Mouse (Mus musculus) heart, embryonic 10.5 days (tissue): ENCODE data around the gene Arhgap19. TPM values are rescaled to one million over a fixed set of nuclear protein-coding genes. Genes with fewer than 3 reads are reported as not detected.
A peak's percentile ranks its signal among the peaks of the same experiment; 100 is the strongest.

Experiments
- DNase-seq: peaks from one replicate; pipeline ENCODE4 v3.0.0-alpha.2; 2017; ENCODE audit warnings: low spot score
- H3K27ac ChIP-seq: fragments of 300-500 bp; sonication (generic); 2 replicates; pipeline ENCODE4 v1.5.1; 2016; ENCODE audit warnings: mild to moderate bottlenecking
- H3K27me3 ChIP-seq: fragments of 300-500 bp; sonication (generic); 2 replicates; pipeline ENCODE4 v1.6.1; 2016; ENCODE audit warnings: mild to moderate bottlenecking; ENCODE audit not compliant: poor library complexity, insufficient read depth, severe bottlenecking
- H3K36me3 ChIP-seq: fragments of 300-500 bp; sonication (generic); 2 replicates; pipeline ENCODE4 v1.6.1; 2016; ENCODE audit warnings: mild to moderate bottlenecking, moderate library complexity
- H3K4me1 ChIP-seq: fragments of 300-500 bp; sonication (generic); 2 replicates; pipeline ENCODE4 v1.6.1; 2016; ENCODE audit warnings: mild to moderate bottlenecking
- H3K4me3 ChIP-seq: fragments of 300-500 bp; sonication (generic); 2 replicates; pipeline ENCODE4 v1.5.1; 2016; ENCODE audit warnings: mild to moderate bottlenecking, moderate library complexity
- H3K9me3 ChIP-seq: fragments of 300-500 bp; sonication (generic); 2 replicates; pipeline ENCODE4 v1.6.1; 2016; ENCODE audit warnings: mild to moderate bottlenecking, moderate library complexity
- WGBS: fragments of 180-500 bp; shearing (Covaris S2); methylation state at CpG from one replicate; pipeline ENCODE4 v1.1.7; 2016; 5-methylcytosine and 5-hydroxymethylcytosine counted together
- polyA plus RNA-seq: library from polyadenylated mRNA; unstranded; fragments of >200 nt; fragmentation: Nextera tagmentation; extraction: Ambion mirVana; gene quantifications from 2 replicates; pipeline ENCODE4 v1.2.1, GENCODE M21; 2016

The Arhgap19 gene
- polyA plus RNA-seq, 1 experiment from 2014 or later = 29.5 TPM

DNA sequence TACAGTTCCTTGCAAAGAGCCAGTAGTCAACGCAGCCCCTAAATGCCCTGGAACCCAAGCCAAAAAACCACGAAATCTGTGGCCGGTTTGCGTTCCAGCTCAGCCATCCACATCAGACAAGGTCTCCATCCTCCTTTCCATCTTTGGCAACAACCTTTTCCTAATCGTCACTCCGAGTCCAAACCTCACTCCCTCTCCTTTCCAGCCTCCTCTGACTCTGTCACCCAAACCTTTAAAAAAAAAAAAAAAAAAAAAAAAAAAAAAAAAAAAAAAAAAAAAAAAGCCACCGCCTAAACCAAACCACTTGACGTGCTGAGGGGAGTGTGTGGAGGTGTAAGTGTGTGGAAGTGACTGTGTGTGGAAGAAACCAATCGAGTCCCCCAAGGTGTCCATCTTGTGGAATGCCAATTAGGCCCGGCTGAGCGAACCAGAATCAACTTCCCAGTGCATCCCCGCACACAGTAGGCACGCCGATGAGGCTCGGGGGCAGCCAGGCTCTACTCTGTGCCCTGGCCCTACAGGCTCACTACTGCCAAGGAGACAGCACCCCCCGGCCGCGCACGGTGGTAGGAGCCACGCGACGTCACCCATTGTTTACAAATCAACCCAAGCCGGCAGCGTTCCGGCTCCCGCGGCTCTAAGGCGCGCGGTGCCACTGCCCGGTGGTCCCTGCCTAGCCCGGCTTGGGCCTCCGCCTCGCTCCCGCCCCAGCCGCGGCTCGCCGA, 27.7 kb upstream of the Arhgap19 start, which contains the start of gene Frat1:
Frat1 (plus strand) TSS at position 590 of the 725 bp plus-strand sequence.
- peaks cover 20% of the 10 kb centered on the region for H3K27me3 ChIP-seq
- H3K9me3 ChIP-seq = no peaks in the 10 kb centered on the region
- WGBS = 1% methylated on average over 39 of the region's 39 CpGs
- H3K4me3 ChIP-seq = peak within 1 kb of the TSS; percentile 83
- peak within 1 kb of the TSS; percentile 97 for H3K27ac ChIP-seq
- H3K4me1 ChIP-seq = peaks cover 17% of the 10 kb centered on the region
- no peaks in the 10 kb centered on the region for H3K36me3 ChIP-seq
- DNase-seq = peak; percentile 96

GRCm38 (mm10) chr19:41828941-41829340, 27.1 kb upstream of the Arhgap19 start:
- H3K9me3 ChIP-seq = no peaks in the 10 kb centered on the region
- H3K27ac ChIP-seq = 0 out of 2 replicates have a peak overlapping the region, but pooled peaks have one; percentile 44
- WGBS = 67% methylated on average over 3 of the region's 3 CpGs

DNA sequence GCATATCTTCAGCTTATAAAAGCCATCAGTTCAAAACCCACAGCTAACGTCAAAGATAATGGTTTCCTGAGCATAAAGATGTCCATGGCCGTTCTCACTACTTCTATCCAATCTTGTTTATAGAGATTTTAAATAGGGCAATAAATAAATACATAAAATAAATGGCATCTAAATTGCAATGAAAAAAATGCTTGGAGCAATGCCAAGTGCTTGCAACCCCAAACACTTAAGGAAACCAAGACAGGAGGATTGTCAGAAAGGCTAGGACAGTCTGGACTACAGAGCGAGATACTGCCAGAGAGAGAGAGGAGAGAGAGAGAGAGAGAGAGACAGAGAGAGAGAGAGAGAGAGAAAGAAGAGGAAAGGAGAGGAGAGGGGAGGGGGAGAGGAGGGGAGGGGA, 24.7 kb upstream of the Arhgap19 start:
- Histone ChIP-seq H3K4me3 (no peak overlapping the region), H3K9me3 (no peaks in the 10 kb centered on the region), H3K4me1 (peaks cover 12% of the 10 kb centered on the region), H3K27ac (no peak overlapping the region), H3K36me3 (no peaks in the 10 kb centered on the region), H3K27me3 (peaks cover 2% of the 10 kb centered on the region)
- no peak for DNase-seq
- WGBS = 76% methylated on average over 3 of the region's 3 CpGs

More at GRCm38 (mm10) chr19:41828941-41829340, 27.1 kb upstream of the Arhgap19 start:
- no peaks in the 10 kb centered on the region for H3K36me3 ChIP-seq
- peak overlapping the region; percentile 83 for H3K4me3 ChIP-seq
- no peak for DNase-seq
- H3K4me1 ChIP-seq = peaks cover 17% of the 10 kb centered on the region
- peaks cover 20% of the 10 kb centered on the region for H3K27me3 ChIP-seq

DNA sequence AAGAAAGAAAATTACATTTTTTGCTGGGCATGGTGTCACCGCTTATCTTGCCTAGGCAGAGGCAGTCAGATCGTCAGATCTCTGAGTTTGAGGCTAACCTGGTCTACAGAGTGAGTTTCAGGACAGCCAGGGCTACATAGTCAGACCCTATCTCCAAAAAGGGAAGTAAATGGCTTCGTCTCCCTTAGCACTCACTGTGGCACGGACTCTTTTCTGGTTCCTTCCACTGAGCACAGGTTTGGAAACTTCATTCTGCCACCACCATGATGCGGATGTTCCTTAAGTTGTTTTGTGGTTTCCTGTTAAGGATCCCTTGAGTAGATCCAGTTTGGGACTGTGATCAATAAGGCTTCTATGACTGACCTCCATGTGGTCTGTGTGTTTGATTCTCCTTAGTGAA, 23.1 kb upstream of the Arhgap19 start:
- Histone ChIP-seq H3K4me1 (peaks cover 7% of the 10 kb centered on the region; the same call in 1 of the 2 replicates), H3K27ac (no peak overlapping the region), H3K36me3 (no peaks in the 10 kb centered on the region), H3K4me3 (no peak overlapping the region), H3K27me3 (no peaks in the 10 kb centered on the region; the same call in 1 of the 2 replicates), H3K9me3 (no peaks in the 10 kb centered on the region)
- WGBS = 80% methylated on average over 5 of the region's 5 CpGs
- no peak for DNase-seq

DNA sequence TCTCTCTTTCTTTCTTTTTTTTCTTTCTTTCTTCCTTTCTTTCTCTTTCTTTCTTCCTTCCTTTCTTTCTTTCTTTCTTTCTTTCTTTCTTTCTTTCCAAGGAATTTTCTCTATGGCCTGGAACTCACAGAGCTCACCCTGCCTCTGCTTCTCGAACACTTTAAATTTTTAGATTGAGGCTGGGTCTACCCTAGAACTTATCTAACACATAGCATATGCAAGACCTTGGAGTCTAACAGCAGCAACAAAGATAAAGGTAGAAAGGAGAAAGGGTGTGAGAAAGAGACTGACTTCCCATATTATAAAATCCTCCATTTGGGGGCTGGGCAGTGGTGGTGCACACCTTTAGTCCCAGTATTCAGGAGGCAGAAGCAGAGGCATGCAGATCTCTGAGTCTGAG, 20.7 kb upstream of the Arhgap19 start:
- DNase-seq = no peak
- 70% methylated on average over 1 of the region's 1 CpGs for WGBS
- no peaks in the 10 kb centered on the region for H3K36me3 ChIP-seq
- H3K27me3 ChIP-seq = no peaks in the 10 kb centered on the region; the same call in 1 of the 2 replicates
- no peak overlapping the region for H3K4me3 ChIP-seq
- peaks cover 10% of the 10 kb centered on the region for H3K4me1 ChIP-seq
- H3K9me3 ChIP-seq = no peaks in the 10 kb centered on the region
- H3K27ac ChIP-seq = no peak overlapping the region

GRCm38 (mm10) chr19:41821436-41821835, 19.6 kb upstream of the Arhgap19 start:
- 16% methylated on average over 5 of the region's 5 CpGs for WGBS

DNA sequence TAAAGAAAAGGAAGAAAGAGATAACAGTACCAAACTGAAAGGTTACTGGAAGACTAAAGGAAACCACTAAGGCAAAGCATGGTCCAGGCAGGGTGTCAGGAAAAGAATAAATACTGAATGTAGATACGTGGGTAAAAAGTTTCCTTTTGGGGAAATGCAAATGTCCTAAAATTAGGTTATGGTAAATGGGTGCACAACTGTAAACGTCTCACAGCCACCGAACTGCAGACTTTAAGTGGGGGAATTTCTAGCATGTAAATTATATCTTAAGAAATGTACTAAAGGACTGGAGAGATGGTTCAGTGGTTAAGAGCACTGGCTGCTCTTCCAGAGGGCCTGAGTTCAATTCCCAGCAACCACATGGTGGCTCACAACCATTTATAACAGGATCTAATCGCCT, 16.9 kb upstream of the Arhgap19 start:
- Histone ChIP-seq H3K27ac (no peak overlapping the region), H3K4me3 (no peak overlapping the region), H3K9me3 (no peaks in the 10 kb centered on the region), H3K36me3 (no peaks in the 10 kb centered on the region), H3K4me1 (peaks cover 19% of the 10 kb centered on the region), H3K27me3 (no peaks in the 10 kb centered on the region; the same call in 1 of the 2 replicates)
- 86% methylated on average over 4 of the region's 4 CpGs for WGBS
- DNase-seq = no peak

More at GRCm38 (mm10) chr19:41821436-41821835, 19.6 kb upstream of the Arhgap19 start:
- no peaks in the 10 kb centered on the region for H3K9me3 ChIP-seq
- H3K27ac ChIP-seq = no peak overlapping the region
- DNase-seq = no peak
- H3K36me3 ChIP-seq = no peaks in the 10 kb centered on the region
- H3K4me3 ChIP-seq = no peak overlapping the region
- H3K4me1 ChIP-seq = peaks cover 19% of the 10 kb centered on the region
- H3K27me3 ChIP-seq = no peaks in the 10 kb centered on the region; the same call in 1 of the 2 replicates

GRCm38 (mm10) chr19:41817325-41817724, 15.5 kb upstream of the Arhgap19 start:
- no peaks in the 10 kb centered on the region; the same call in 1 of the 2 replicates for H3K27me3 ChIP-seq
- no peaks in the 10 kb centered on the region for H3K36me3 ChIP-seq
- WGBS = 34% methylated on average over 10 of the region's 10 CpGs
- DNase-seq = no peak
- H3K4me3 ChIP-seq = no peak overlapping the region
- H3K27ac ChIP-seq = peak overlapping the region; percentile 62
- peaks cover 19% of the 10 kb centered on the region for H3K4me1 ChIP-seq
- no peaks in the 10 kb centered on the region for H3K9me3 ChIP-seq

DNA sequence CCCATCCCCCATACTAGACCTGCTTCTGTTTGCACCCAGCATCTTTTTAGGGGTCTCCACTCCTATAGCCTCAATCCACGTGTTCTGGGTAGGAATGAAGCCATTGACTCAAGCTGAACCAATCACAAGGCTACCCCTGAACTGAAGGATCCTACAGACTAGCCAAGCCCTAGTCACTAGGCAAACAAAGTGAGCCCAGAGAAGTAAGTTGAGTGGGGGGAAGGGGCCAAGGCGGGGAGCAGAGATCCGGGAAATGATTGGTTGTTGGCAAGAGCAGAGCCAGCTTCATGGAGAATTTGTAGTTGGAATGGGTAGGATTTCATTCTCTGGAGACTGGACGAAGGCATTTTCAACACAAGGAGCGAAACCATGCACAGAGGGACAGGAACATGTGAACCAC, 15.1 kb upstream of the Arhgap19 start:
- no peaks in the 10 kb centered on the region for H3K36me3 ChIP-seq
- H3K9me3 ChIP-seq = no peaks in the 10 kb centered on the region
- no peak overlapping the region for H3K4me3 ChIP-seq
- H3K27ac ChIP-seq = no peak overlapping the region
- DNase-seq = no peak
- peaks cover 19% of the 10 kb centered on the region for H3K4me1 ChIP-seq
- WGBS = 44% methylated on average over 5 of the region's 5 CpGs
- H3K27me3 ChIP-seq = no peaks in the 10 kb centered on the region; the same call in 1 of the 2 replicates

GRCm38 (mm10) chr19:41816410-41816809, 14.6 kb upstream of the Arhgap19 start:
- Histone ChIP-seq H3K27me3 (no peaks in the 10 kb centered on the region; the same call in 1 of the 2 replicates), H3K27ac (no peak overlapping the region), H3K36me3 (no peaks in the 10 kb centered on the region), H3K9me3 (no peaks in the 10 kb centered on the region), H3K4me1 (peaks cover 18% of the 10 kb centered on the region), H3K4me3 (no peak overlapping the region)
- 78% methylated on average over 5 of the region's 5 CpGs for WGBS
- DNase-seq = no peak

DNA sequence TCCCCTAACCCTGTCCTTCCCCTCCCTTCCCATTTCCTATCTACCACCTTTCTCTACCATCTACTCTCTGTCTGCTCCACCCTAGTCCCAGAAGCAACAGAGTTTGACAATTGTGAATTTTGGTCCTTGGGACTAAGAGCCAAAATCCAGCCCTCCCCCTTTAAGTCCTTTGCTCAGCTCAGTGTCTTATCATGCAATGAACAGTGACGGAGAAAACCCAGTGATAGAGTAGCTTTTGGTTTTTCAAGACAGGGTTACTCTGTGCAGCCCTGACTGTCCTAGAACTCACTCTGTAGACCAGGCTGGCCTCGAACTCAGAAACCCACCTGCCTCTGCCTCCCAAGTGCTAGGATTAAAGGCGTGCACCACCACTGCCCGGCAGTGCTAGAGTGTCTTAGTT, 11.5 kb upstream of the Arhgap19 start:
- Histone ChIP-seq H3K27ac (no peak overlapping the region), H3K4me1 (peaks cover 17% of the 10 kb centered on the region), H3K4me3 (no peak overlapping the region), H3K9me3 (no peaks in the 10 kb centered on the region), H3K27me3 (no peaks in the 10 kb centered on the region), H3K36me3 (no peaks in the 10 kb centered on the region)
- WGBS = 80% methylated on average over 4 of the region's 4 CpGs
- no peak for DNase-seq

DNA sequence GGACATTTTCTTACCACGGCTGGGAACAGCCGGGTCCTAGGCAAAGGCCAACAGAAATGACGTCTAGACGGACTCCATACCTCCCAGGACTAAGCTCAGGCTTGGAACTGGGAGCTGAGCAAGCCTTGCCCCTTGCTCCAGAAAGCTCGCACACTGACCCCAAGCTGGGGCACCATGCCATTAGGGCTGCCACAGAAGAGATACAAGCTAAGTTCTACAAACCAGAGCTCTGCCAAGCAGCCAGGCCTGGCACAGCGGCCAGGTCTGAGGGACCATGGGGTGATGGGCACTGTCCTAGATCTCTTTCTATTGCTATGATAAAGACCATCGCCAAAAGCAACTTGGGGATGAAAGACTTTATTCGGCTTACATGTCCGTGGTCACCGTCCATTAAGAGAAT, 10.7 kb upstream of the Arhgap19 start:
- DNase-seq = no peak
- WGBS = 92% methylated on average over 10 of the region's 10 CpGs
- Histone ChIP-seq H3K9me3 (no peaks in the 10 kb centered on the region), H3K36me3 (no peaks in the 10 kb centered on the region), H3K4me1 (peaks cover 13% of the 10 kb centered on the region), H3K27ac (no peak overlapping the region), H3K27me3 (no peaks in the 10 kb centered on the region), H3K4me3 (no peak overlapping the region)

GRCm38 (mm10) chr19:41810074-41810473, 8.2 kb upstream of the Arhgap19 start:
- Histone ChIP-seq H3K36me3 (no peaks in the 10 kb centered on the region), H3K4me3 (no peak overlapping the region), H3K9me3 (peaks cover 6% of the 10 kb centered on the region; the same call in 1 of the 2 replicates), H3K27me3 (no peaks in the 10 kb centered on the region), H3K27ac (no peak overlapping the region), H3K4me1 (peaks cover 4% of the 10 kb centered on the region; the same call in 1 of the 2 replicates)
- WGBS = 88% methylated on average over 5 of the region's 5 CpGs
- DNase-seq = no peak
